Comparison of ENCODE assay signal across 23 mouse cellular contexts in genomic region chr13:56372003-56372725, GRCm38 (mm10). TPM values are rescaled to one million over a fixed set of nuclear protein-coding genes. Genes with fewer than 3 reads are reported as not detected.
A peak's percentile ranks its signal among the peaks of the same experiment; 100 is the strongest.
DNase-seq lines count a peak whose midpoint lies in the region; ATAC-seq and TF ChIP-seq lines count a peak whose summit lies in the region.
"Had no signal": no experiment of that assay in that cellular context is flagged by ENCODE, and none has a peak within 500 bp of the region (broad histone marks: within the 10 kb centered on the region; RNA-seq: fewer than 3 reads in every experiment).

No protein-coding gene starts in this region.

- DNase-seq in lung, postnatal 10 days, result peak; percentile 54
- no peak for DNase-seq in lung, adult 2 months
- DNase-seq in kidney, postnatal 25 days, result peak; percentile 62 to 63
- DNase-seq in thymus, postnatal 0 days (ENCODE audit: low spot score), result no peak
- DNase-seq in spleen, postnatal 4 days (ENCODE audit: low spot score in 2 of 2), result no peak
- no peak for DNase-seq in retina, postnatal 1 day
- DNase-seq: adrenal gland, postnatal 10 days; cerebellum, adult 9-11 months; gastrocnemius, postnatal 25 days; liver, postnatal 0 days; right cerebral cortex, postnatal 4 days had no signal

- H3K36me3 ChIP-seq in kidney, embryonic 14.5 days (ENCODE audit: control insufficient read depth, insufficient read depth, low read length), result no peaks in the 10 kb centered on the region
- H3K36me3 ChIP-seq: embryonic facial prominence, embryonic 12.5 days; hindbrain, embryonic 10.5 days had no signal

- no peak overlapping the region; the same call in 1 of the 2 replicates for H3K4me2 ChIP-seq in kidney, embryonic 14.5 days (replicated peaks; ENCODE audit: low read depth, low read length)
- H3K4me2 ChIP-seq: embryonic facial prominence, embryonic 12.5 days had no signal

- peak; percentile 28; the same call in 1 of the 2 replicates for ATAC-seq in kidney, embryonic 14.5 days (ENCODE audit: low FRiP score, low TSS enrichment)
- ATAC-seq: forebrain, embryonic 14.5 days; hindbrain, postnatal 0 days; liver, postnatal 0 days; Patski had no signal

- no peak for TF ChIP-seq CTCF in lung, adult 2 months (IDR thresholded peaks at IDR 0.05; ENCODE audit: insufficient read depth, low read length)

- no peak overlapping the region for H3K4me3 ChIP-seq in lung, adult 2 months (replicated peaks; ENCODE audit: extremely low read depth, low read depth, low read length)
- H3K4me3 ChIP-seq in kidney, embryonic 14.5 days (ENCODE audit: low read length), result no peak overlapping the region
- H3K4me3 ChIP-seq: embryonic facial prominence, embryonic 12.5 days; hindbrain, embryonic 10.5 days had no signal

- no peak for TF ChIP-seq POLR2A in lung, adult 2 months (IDR thresholded peaks at IDR 0.05; ENCODE audit: borderline replicate concordance, extremely low read depth, low read depth, low read length)

- no peaks in the 10 kb centered on the region; the same call in 1 of the 2 replicates for H3K27me3 ChIP-seq in kidney, embryonic 14.5 days (ENCODE audit: control insufficient read depth, insufficient read depth, low read length)
- H3K27me3 ChIP-seq: embryonic facial prominence, embryonic 12.5 days; Patski had no signal

- no peak overlapping the region for H3K27ac ChIP-seq in kidney, embryonic 14.5 days (ENCODE audit: low read depth, low read length)
- H3K27ac ChIP-seq: embryonic facial prominence, embryonic 12.5 days; hindbrain, embryonic 10.5 days; hindbrain, postnatal 0 days; stomach, postnatal 0 days had no signal

- H3K9me3 ChIP-seq in kidney, embryonic 14.5 days (ENCODE audit: control insufficient read depth, low read length), result no peaks in the 10 kb centered on the region
- H3K9me3 ChIP-seq: embryonic facial prominence, embryonic 12.5 days; hindbrain, embryonic 10.5 days had no signal

- H3K9ac ChIP-seq in kidney, embryonic 14.5 days (ENCODE audit: low read depth, low read length), result no peak overlapping the region
- H3K9ac ChIP-seq: embryonic facial prominence, embryonic 12.5 days; liver, postnatal 0 days had no signal

- 43% methylated on average over 20 of the region's 20 CpGs for WGBS in lung, adult 2 months
- 36% methylated on average over 20 of the region's 20 CpGs for WGBS in kidney, embryonic 14.5 days

- no peaks in the 10 kb centered on the region for H3K4me1 ChIP-seq in lung, adult 2 months (ENCODE audit: control insufficient read depth, insufficient read depth, low read length)
- H3K4me1 ChIP-seq in kidney, embryonic 14.5 days (ENCODE audit: control insufficient read depth, insufficient read depth, low read length), result 0 out of 2 replicates have a peak, but pooled peaks cover 3% of the 10 kb centered on the region

RNA-seq across cellular contexts. Expression of gene Gm3045, which starts 54.2 kb away (rescaled TPM):
- polyA plus RNA-seq in lung, adult 2 months (2012; rRNA removed), result 0.06 TPM in 1 of 2 replicates, not detected in the other
- not detected in 2 replicates for polyA plus RNA-seq in kidney, embryonic 14.5 days (2014; fragmentation: Nextera tagmentation; extraction: Ambion mirVana)
- not detected in 2 replicates for polyA plus RNA-seq in thymus, postnatal 0 days (2015; fragmentation: Nextera tagmentation; extraction: Ambion mirVana)
- polyA plus RNA-seq: brain, embryonic 14.5 days; cortical plate, adult 2 months; embryonic facial prominence, embryonic 12.5 days; forebrain, embryonic 14.5 days; heart, embryonic 16.5 days; hindbrain, embryonic 10.5 days; hindbrain, postnatal 0 days; liver, adult 2 months; liver, postnatal 0 days; midbrain, postnatal 0 days; Patski; stomach, postnatal 0 days had no signal

Comparison
In these comparisons a context has a peak if more than half of its experiments do, and no peak if none do; other contexts are left out.
1. DNase-seq: peak in lung, postnatal 10 days (single experiment) and kidney, postnatal 25 days (2 of 2); none in lung, adult 2 months (single experiment), thymus, postnatal 0 days (single experiment), spleen, postnatal 4 days (0 of 2) and retina, postnatal 1 day (single experiment).